Mouse (Mus musculus) forebrain, embryonic 12.5 days (tissue): ENCODE data around the gene Hinfp. TPM values are rescaled to one million over a fixed set of nuclear protein-coding genes. Genes with fewer than 3 reads are reported as not detected.
A peak's percentile ranks its signal among the peaks of the same experiment; 100 is the strongest.
"Not testable (repeated sequence)": the region's sequence is repeated elsewhere in the genome, so short reads cannot be mapped to it uniquely, and the experiment has no call there.

Experiments used
- ATAC-seq: fragments of 200-750 bp; cut with Nextera tagmentation; 2 replicates; pipeline ENCODE4 v1.8.0; 2017; ENCODE audit warnings: moderate TSS enrichment; ENCODE audit not compliant: low FRiP score
- H3K27ac ChIP-seq: fragments of 300-500 bp; sonication (generic); 2 replicates; pipeline ENCODE4 v1.5.1; 2016; ENCODE audit warnings: mild to moderate bottlenecking
- H3K27me3 ChIP-seq: fragments of 300-500 bp; sonication (generic); 2 replicates; pipeline ENCODE4 v1.6.1; 2016; ENCODE audit warnings: mild to moderate bottlenecking
- H3K36me3 ChIP-seq: fragments of 300-500 bp; sonication (generic); replicated peaks from 2 replicates; pipeline ENCODE4 v1.6.1; 2016; ENCODE audit warnings: mild to moderate bottlenecking
- H3K4me1 ChIP-seq: fragments of 300-500 bp; sonication (generic); 2 replicates; pipeline ENCODE4 v1.6.1; 2016
- H3K4me2 ChIP-seq: fragments of 300-500 bp; sonication (generic); 2 replicates; pipeline ENCODE4 v1.6.1; 2016; ENCODE audit warnings: mild to moderate bottlenecking, moderate library complexity
- H3K4me3 ChIP-seq: fragments of 300-500 bp; sonication (generic); replicated peaks from 2 replicates; pipeline ENCODE4 v1.5.1; 2016; ENCODE audit warnings: mild to moderate bottlenecking
- H3K9ac ChIP-seq: fragments of 300-500 bp; sonication (generic); 2 replicates; pipeline ENCODE4 v1.6.1; 2016; ENCODE audit warnings: mild to moderate bottlenecking
- H3K9me3 ChIP-seq: fragments of 300-500 bp; sonication (generic); 2 replicates; pipeline ENCODE4 v1.6.1; 2016
- WGBS: fragments of 180-500 bp; shearing (Covaris S2); methylation state at CpG from one replicate; pipeline ENCODE4 v1.1.7; 2016; 5-methylcytosine and 5-hydroxymethylcytosine counted together
- polyA plus RNA-seq: library from polyadenylated mRNA; unstranded; fragments of >200 nt; fragmentation: Nextera tagmentation; extraction: Ambion mirVana; gene quantifications from 2 replicates; pipeline ENCODE4 v1.2.1, GENCODE M21; 2016

Hinfp gene
- polyA plus RNA-seq, 1 experiment from 2014 or later, result 35.5 TPM

DNA sequence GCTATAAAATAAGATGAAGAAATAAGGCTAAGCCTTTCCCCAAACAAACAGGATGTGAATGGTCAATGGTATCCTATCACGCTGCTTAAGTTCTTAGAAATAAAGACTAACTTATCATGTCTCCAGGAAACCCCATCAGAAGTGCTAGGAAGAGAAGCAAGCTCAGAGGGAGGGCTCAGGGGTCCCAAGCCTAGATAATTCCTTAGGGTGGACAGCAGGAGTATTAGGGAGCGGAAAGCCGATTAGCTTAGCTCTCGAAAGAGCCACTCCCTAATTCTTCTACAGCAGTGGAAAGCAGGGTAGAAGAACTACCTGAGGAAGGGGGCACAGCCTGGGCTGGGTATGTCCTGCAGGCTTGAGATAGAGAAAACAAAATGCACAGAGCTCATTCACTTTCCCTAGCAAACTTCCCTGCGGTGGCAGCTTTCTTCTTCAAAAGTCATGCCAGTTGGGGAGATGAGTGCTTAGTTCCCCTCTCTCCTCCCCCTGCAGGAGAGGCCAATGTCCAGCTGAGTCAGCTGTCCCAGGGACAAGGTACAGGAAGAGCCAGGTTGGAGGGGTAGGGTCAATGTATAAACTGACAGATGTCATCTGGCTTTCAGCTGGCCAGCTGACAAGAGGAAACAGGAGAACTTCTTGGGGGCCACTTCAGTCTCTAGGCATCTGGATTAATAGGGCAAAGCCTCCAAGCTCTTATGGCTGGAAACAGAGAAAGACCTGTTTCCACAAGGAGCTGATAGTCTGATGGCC lies 12.8 kb upstream of the Hinfp start:
- Histone ChIP-seq H3K9ac (0 out of 2 replicates have a peak overlapping the region, but pooled peaks have one; percentile 94), H3K9me3 (no peaks in the 10 kb centered on the region), H3K4me1 (peaks cover 35% of the 10 kb centered on the region), H3K4me2 (peak overlapping the region; percentile 94), H3K27me3 (no peaks in the 10 kb centered on the region), H3K36me3 (peaks cover 34% of the 10 kb centered on the region), H3K4me3 (peak overlapping the region; percentile 86), H3K27ac (no peak overlapping the region)
- WGBS, result 57% methylated on average over 5 of the region's 5 CpGs
- ATAC-seq, result no peak

GRCm38 (mm10) chr9:44317452-44317851 lies 12.0 kb upstream of the Hinfp start:
- H3K4me2 ChIP-seq, result peak overlapping the region; percentile 94; the same call in 1 of the 2 replicates
- no peak overlapping the region for H3K27ac ChIP-seq
- H3K27me3 ChIP-seq, result no peaks in the 10 kb centered on the region
- H3K36me3 ChIP-seq, result peaks cover 40% of the 10 kb centered on the region
- peaks cover 35% of the 10 kb centered on the region for H3K4me1 ChIP-seq
- H3K9me3 ChIP-seq, result no peaks in the 10 kb centered on the region
- H3K4me3 ChIP-seq, result no peak overlapping the region
- no peak overlapping the region for H3K9ac ChIP-seq
- ATAC-seq, result no peak
- WGBS, result 76% methylated on average over 4 of the region's 4 CpGs

DNA sequence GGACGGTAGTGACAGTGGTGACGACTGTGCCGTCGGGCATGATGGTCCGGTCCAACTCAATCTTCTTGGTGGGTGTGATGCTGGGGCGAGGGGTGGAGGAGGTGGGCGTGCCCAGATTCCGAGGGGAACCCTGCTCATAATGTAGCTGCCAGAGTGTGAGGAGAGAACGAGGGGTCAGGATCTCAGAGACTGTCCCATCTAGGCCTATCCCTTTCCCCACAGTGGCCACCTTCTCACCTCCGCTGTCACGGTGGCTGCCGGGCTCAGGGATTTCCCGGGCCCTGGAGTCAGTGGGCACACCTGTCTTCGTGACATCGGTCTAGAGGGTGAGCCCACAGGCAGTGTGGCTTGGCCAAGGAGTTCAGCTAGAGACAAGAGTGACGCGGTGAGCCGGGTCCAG lies 9.4 kb upstream of the Hinfp start:
- WGBS, result 94% methylated on average over 18 of the region's 18 CpGs
- Histone ChIP-seq H3K27me3 (peaks cover 4% of the 10 kb centered on the region), H3K27ac (no peak overlapping the region), H3K4me1 (peaks cover 43% of the 10 kb centered on the region), H3K9me3 (no peaks in the 10 kb centered on the region), H3K4me2 (no peak overlapping the region), H3K4me3 (no peak overlapping the region), H3K36me3 (peaks cover 47% of the 10 kb centered on the region), H3K9ac (no peak overlapping the region)
- ATAC-seq, result no peak

DNA sequence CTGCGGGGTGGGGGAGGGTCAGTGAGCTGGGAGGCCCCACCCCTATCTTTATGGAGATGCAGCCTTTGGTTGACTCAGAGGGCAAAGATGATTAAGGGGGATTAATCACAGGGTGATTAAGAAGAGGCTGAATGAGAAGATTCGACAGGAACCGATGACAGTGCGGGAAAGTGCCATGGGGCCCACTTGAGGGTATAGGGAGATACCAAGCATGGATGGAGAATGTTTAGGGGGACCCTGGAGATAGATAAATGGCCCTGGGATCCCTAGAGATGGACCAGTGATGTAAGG lies 8.7 kb upstream of the Hinfp start:
- no peak overlapping the region for H3K4me2 ChIP-seq
- H3K36me3 ChIP-seq, result peaks cover 47% of the 10 kb centered on the region

GRCm38 (mm10) chr9:44313476-44314256 lies 8.2 kb upstream of the Hinfp start:
- WGBS, result 74% methylated on average over 19 of the region's 19 CpGs

More for the DNA sequence above, 8.7 kb upstream of the Hinfp start:
- Histone ChIP-seq H3K4me3 (no peak overlapping the region), H3K9me3 (no peaks in the 10 kb centered on the region), H3K27ac (no peak overlapping the region), H3K9ac (no peak overlapping the region), H3K27me3 (peaks cover 4% of the 10 kb centered on the region), H3K4me1 (peaks cover 41% of the 10 kb centered on the region)
- no peak for ATAC-seq
- 59% methylated on average over 4 of the region's 4 CpGs for WGBS

DNA sequence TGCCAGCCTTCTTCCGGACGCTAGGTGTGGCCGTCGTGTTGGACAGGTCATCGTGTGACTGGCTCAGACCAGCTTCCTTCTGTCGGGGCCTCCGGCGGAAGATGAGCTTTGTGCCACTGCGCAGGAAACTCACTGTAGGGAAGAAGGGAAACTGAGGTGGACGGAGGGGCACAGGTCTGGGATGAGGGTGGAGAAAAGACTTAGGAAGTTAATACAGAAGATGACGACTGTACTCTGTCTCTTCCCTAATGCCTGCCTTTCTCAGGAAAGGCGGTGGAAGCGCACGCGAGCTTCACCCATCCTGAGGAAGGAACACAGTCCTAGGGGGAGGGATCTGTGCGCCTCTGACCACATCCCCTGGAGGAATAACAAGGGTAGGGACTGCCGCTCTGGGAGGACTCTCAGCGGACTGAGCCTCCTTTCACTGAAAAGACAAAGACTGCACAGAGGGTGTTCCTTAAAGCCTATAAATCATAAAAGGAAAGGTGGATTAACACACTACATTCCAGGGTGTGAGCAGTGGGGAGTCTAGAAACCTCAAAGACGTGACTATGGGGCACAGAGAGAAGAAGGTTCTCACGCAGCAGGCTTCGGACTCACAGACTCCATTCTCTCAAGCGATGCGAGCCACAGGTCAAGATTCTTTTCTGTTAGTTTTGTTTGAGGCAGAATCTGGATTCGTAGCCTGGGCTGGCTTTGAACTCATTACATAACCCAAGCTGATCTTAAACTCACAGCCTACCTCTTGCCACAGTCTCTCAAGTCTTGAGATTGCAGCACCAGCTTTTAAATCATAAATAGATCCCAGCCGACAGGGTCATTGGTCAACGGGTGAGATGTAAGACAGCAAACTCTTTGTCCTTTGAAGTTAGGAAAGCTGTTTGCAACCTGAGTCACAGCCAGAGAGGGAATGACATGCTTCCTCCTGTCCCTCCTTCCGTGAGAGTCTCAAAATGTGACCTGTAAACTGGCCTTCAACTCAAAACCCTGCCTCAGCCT lies 6.0 kb upstream of the Hinfp start:
- WGBS, result 4% methylated on average over 27 of the region's 27 CpGs
- no peak for ATAC-seq
- Histone ChIP-seq H3K36me3 (peaks cover 46% of the 10 kb centered on the region), H3K9ac (peak overlapping the region; percentile 12; the same call in 1 of the 2 replicates), H3K27me3 (peaks cover 4% of the 10 kb centered on the region), H3K9me3 (no peaks in the 10 kb centered on the region), H3K4me1 (peaks cover 18% of the 10 kb centered on the region), H3K4me3 (peak overlapping the region; percentile 4; the same call in 1 of the 2 replicates), H3K27ac (peak overlapping the region; percentile 36; the same call in 1 of the 2 replicates), H3K4me2 (peak overlapping the region; percentile 19; the same call in 1 of the 2 replicates)

More at GRCm38 (mm10) chr9:44313476-44314256, 8.2 kb upstream of the Hinfp start:
- Histone ChIP-seq H3K4me1 (peaks cover 35% of the 10 kb centered on the region), H3K9ac (no peak overlapping the region), H3K9me3 (no peaks in the 10 kb centered on the region), H3K36me3 (peaks cover 47% of the 10 kb centered on the region), H3K27ac (no peak overlapping the region; the same call in 1 of the 2 replicates), H3K4me2 (no peak overlapping the region), H3K27me3 (peaks cover 4% of the 10 kb centered on the region), H3K4me3 (no peak overlapping the region)
- no peak for ATAC-seq

DNA sequence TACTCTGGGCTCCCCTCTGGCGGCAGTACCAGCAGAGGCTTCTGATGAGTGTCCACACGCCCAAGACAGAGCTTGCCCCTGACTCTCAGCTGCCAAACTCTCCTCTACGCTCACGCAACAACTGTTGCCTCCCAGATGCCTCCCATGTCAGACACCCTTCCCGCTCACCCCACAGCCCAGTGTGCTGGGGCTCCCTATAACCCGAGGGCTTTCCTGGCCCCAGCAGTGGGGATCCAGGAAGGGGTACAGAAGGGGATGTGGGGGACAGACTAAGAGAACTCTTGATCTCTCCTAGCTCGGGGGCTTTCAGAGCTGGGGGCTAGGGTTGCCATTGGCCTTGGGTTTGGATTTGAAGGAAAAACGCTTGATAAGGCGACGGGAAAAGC lies 5.3 kb upstream of the Hinfp start:
- H3K27ac ChIP-seq, result no peak overlapping the region
- WGBS, result 29% methylated on average over 10 of the region's 10 CpGs
- peak overlapping the region; percentile 12; the same call in 1 of the 2 replicates for H3K9ac ChIP-seq
- peaks cover 39% of the 10 kb centered on the region for H3K36me3 ChIP-seq
- peaks cover 4% of the 10 kb centered on the region for H3K27me3 ChIP-seq
- H3K4me2 ChIP-seq, result 0 out of 2 replicates have a peak overlapping the region, but pooled peaks have one; percentile 19
- 0 out of 2 replicates have a peak overlapping the region, but pooled peaks have one; percentile 4 for H3K4me3 ChIP-seq
- ATAC-seq, result no peak
- no peaks in the 10 kb centered on the region for H3K9me3 ChIP-seq
- H3K4me1 ChIP-seq, result peaks cover 18% of the 10 kb centered on the region

DNA sequence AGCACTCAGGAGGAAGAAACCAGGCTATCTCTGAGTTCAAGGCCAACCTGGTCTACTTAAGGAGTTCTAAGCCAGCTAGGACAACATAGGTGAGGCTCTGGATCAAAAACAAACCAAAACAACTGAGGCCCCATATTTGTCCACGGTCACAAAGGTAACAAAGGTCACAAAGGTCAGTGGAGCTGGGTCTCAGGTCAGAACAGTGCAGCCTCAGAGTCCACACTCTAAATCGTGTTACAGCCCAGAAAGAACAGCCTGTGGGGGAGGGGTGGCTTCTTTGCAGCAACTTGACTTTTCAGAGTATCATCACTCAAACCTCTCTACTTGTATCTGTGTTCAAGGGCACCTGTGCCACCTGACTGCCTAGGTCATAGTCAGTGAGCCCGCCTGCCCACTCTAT lies 4.3 kb upstream of the Hinfp start:
- peaks cover 29% of the 10 kb centered on the region for H3K36me3 ChIP-seq
- H3K9me3 ChIP-seq, result no peaks in the 10 kb centered on the region
- H3K4me2 ChIP-seq, result no peak overlapping the region

GRCm38 (mm10) chr9:44307248-44307647 lies 1.8 kb upstream of the Hinfp start:
- H3K9ac ChIP-seq, result no peak overlapping the region
- no peaks in the 10 kb centered on the region for H3K9me3 ChIP-seq
- H3K4me1 ChIP-seq, result peaks cover 30% of the 10 kb centered on the region
- 98% methylated on average over 2 of the region's 2 CpGs for WGBS
- H3K4me3 ChIP-seq, result no peak overlapping the region
- H3K36me3 ChIP-seq, result peaks cover 13% of the 10 kb centered on the region
- no peak overlapping the region for H3K4me2 ChIP-seq
- no peak for ATAC-seq
- H3K27ac ChIP-seq, result no peak overlapping the region
- H3K27me3 ChIP-seq, result peaks cover 4% of the 10 kb centered on the region

More for the DNA sequence above, 4.3 kb upstream of the Hinfp start:
- H3K9ac ChIP-seq, result no peak overlapping the region
- peaks cover 4% of the 10 kb centered on the region for H3K27me3 ChIP-seq
- peaks cover 20% of the 10 kb centered on the region for H3K4me1 ChIP-seq
- 53% methylated on average over 3 of the region's 3 CpGs for WGBS
- H3K27ac ChIP-seq, result no peak overlapping the region
- ATAC-seq, result no peak
- no peak overlapping the region for H3K4me3 ChIP-seq

DNA sequence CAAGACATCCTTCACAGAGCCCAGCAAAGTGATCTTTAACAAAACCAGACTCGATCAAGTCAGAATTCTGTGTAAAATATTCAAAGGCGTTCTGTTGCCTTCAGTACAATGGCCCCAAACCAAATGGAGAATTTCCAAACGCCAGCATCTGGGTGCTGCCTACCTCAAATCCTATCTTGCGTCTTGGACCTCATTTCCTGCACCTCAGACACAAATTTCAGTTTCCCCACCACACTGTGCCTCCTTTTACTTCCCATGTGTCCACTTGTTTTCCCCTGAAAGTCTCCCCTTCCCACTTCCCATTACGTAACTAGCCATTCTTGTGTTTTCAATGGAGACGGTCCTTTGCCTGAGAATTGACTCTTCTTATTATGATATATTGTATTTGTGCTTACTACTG lies 1.1 kb upstream of the Hinfp start:
- ATAC-seq, result no peak
- WGBS, result 91% methylated on average over 6 of the region's 6 CpGs
- H3K4me1 ChIP-seq, result peaks cover 24% of the 10 kb centered on the region
- H3K36me3 ChIP-seq, result peaks cover 20% of the 10 kb centered on the region
- no peak overlapping the region for H3K4me2 ChIP-seq
- H3K9me3 ChIP-seq, result no peaks in the 10 kb centered on the region
- no peak overlapping the region for H3K9ac ChIP-seq
- peaks cover 4% of the 10 kb centered on the region for H3K27me3 ChIP-seq
- H3K4me3 ChIP-seq, result no peak overlapping the region
- no peak overlapping the region for H3K27ac ChIP-seq

GRCm38 (mm10) chr9:44300001-44300400 lies 5.5 kb downstream of the Hinfp start:
- not testable (repeated sequence) for H3K9ac ChIP-seq, H3K4me2 ChIP-seq, H3K4me3 ChIP-seq, ATAC-seq, H3K9me3 ChIP-seq, H3K27me3 ChIP-seq, H3K27ac ChIP-seq
- WGBS, result 96% methylated on average over 3 of the region's 3 CpGs
- peaks cover 74% of the 10 kb centered on the region for H3K36me3 ChIP-seq
- H3K4me1 ChIP-seq, result peaks cover 14% of the 10 kb centered on the region
